Comparison of ENCODE assay signal across 18 mouse cellular contexts in the genomic region with DNA sequence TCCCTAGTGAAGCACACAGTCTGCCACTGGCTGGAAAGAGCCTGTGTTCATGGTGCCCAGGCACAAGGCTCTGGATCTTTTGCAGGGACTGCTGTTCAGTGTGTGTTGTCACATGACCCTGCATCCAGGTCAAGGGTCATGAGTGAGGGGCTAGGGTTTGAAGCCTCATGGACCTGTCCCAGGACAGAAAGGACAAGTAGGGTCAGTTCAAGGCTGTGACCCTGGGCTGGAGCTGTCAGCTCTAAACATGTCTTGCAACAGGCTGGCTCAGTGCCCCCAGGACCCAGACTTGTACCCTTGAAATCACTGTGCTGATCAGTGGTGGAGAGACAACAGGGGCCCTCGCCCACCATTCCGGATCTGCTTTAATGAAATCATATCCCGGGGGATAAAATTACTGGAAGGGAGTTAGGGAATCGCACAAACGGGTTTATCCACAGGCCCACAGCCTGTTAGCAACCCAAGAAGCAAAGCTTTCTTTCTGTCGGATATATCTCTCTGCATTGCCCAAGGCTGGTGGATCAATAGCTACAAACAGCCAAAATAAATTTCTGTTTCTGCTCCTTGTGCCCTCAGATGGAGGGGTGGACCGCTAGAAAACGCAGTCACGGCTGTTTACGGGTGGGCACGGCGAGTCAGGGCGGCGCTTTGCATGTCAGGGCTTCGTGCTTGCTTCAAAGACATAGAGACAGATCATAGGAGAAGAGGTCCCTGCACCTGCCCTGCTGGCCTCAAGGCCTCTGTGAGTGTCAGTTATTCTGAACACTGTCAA. TPM values are rescaled to one million over a fixed set of nuclear protein-coding genes. Genes with fewer than 3 reads are reported as not detected.
DNase-seq lines count a peak whose midpoint lies in the region; ATAC-seq and TF ChIP-seq lines count a peak whose summit lies in the region.
"Had no signal": no experiment of that assay in that cellular context is flagged by ENCODE, and none has a peak within 500 bp of the region (broad histone marks: within the 10 kb centered on the region; RNA-seq: fewer than 3 reads in every experiment).

No protein-coding gene starts in this region.

- H3K27ac ChIP-seq in embryonic facial prominence, embryonic 12.5 days = no peak overlapping the region
- no peak overlapping the region for H3K27ac ChIP-seq in embryonic facial prominence, embryonic 10.5 days (replicated peaks)
- peak overlapping the region; percentile 47; the same call in 1 of the 2 replicates for H3K27ac ChIP-seq in intestine, embryonic 14.5 days (ENCODE audit: low read depth)
- no peak overlapping the region for H3K27ac ChIP-seq in intestine, postnatal 0 days (ENCODE audit: low read depth, low read length)
- peak overlapping the region; percentile 7; the same call in 1 of the 2 replicates for H3K27ac ChIP-seq in thymus, adult 2 months (ENCODE audit: control insufficient read depth, insufficient read depth, low read length)
- H3K27ac ChIP-seq: forebrain, embryonic 15.5 days; hindbrain, embryonic 12.5 days; limb, embryonic 10.5 days; neural tube, embryonic 15.5 days had no signal

- TF ChIP-seq POLR2A in thymus, adult 2 months (IDR thresholded peaks at IDR 0.05; ENCODE audit: control insufficient read depth, extremely low read depth, insufficient read depth, low read length, poor library complexity) = no peak

- DNase-seq in embryonic facial prominence, embryonic 10.5 days (ENCODE audit: low spot score) = no peak
- no peak for DNase-seq in intestine, embryonic 14.5 days (ENCODE audit: low spot score)
- peak; percentile 27 for DNase-seq in thymus, adult 2 months
- DNase-seq in thymus, adult 18-20 months = no peak
- no peak for DNase-seq in retina, embryonic 14.5 days (ENCODE audit: low spot score)
- DNase-seq in adipocyte (ENCODE audit: low spot score) = no peak
- DNase-seq: cerebellum, adult 11-12 months; kidney, adult 2 months; kidney, postnatal 36 days; lung, adult 2 months; right cerebral cortex, adult 18-20 months had no signal

- no peaks in the 10 kb centered on the region for H3K27me3 ChIP-seq in embryonic facial prominence, embryonic 12.5 days
- 0 out of 2 replicates have a peak, but pooled peaks cover 8% of the 10 kb centered on the region for H3K27me3 ChIP-seq in embryonic facial prominence, embryonic 10.5 days (replicated peaks; ENCODE audit: low read depth, poor library complexity, severe bottlenecking)
- H3K27me3 ChIP-seq in intestine, embryonic 14.5 days (replicated peaks; ENCODE audit: control insufficient read depth, insufficient read depth, low read length) = no peaks in the 10 kb centered on the region
- no peaks in the 10 kb centered on the region for H3K27me3 ChIP-seq in intestine, postnatal 0 days (replicated peaks; ENCODE audit: control insufficient read depth, insufficient read depth, low read length)
- H3K27me3 ChIP-seq in thymus, adult 2 months (ENCODE audit: control insufficient read depth, insufficient read depth, low read length) = no peaks in the 10 kb centered on the region
- H3K27me3 ChIP-seq: forebrain, embryonic 15.5 days; hindbrain, embryonic 12.5 days; neural tube, embryonic 15.5 days had no signal

- H3K36me3 ChIP-seq in embryonic facial prominence, embryonic 12.5 days = no peaks in the 10 kb centered on the region
- no peaks in the 10 kb centered on the region for H3K36me3 ChIP-seq in embryonic facial prominence, embryonic 10.5 days (replicated peaks)
- H3K36me3 ChIP-seq in intestine, embryonic 14.5 days (ENCODE audit: control insufficient read depth, insufficient read depth, low read length) = no peaks in the 10 kb centered on the region
- H3K36me3 ChIP-seq in intestine, postnatal 0 days (ENCODE audit: control insufficient read depth, insufficient read depth) = no peaks in the 10 kb centered on the region
- H3K36me3 ChIP-seq in thymus, adult 2 months (ENCODE audit: control insufficient read depth, insufficient read depth, low read length) = no peaks in the 10 kb centered on the region
- H3K36me3 ChIP-seq: forebrain, embryonic 15.5 days; hindbrain, embryonic 12.5 days; limb, embryonic 10.5 days; neural tube, embryonic 15.5 days had no signal

- peak; percentile 35; the same call in 1 of the 2 replicates for ATAC-seq in embryonic facial prominence, embryonic 12.5 days (ENCODE audit: insufficient number of reproducible peaks, insufficient read depth, low FRiP score, low TSS enrichment)
- no peak for ATAC-seq in intestine, embryonic 14.5 days (replicated peaks; ENCODE audit: low FRiP score, low TSS enrichment, low read depth)
- no peak for ATAC-seq in intestine, postnatal 0 days
- ATAC-seq: forebrain, embryonic 15.5 days had no signal

- H3K9me3 ChIP-seq in embryonic facial prominence, embryonic 12.5 days = no peaks in the 10 kb centered on the region
- no peaks in the 10 kb centered on the region for H3K9me3 ChIP-seq in embryonic facial prominence, embryonic 10.5 days
- no peaks in the 10 kb centered on the region for H3K9me3 ChIP-seq in intestine, embryonic 14.5 days (ENCODE audit: control insufficient read depth, low read length)
- no peaks in the 10 kb centered on the region for H3K9me3 ChIP-seq in intestine, postnatal 0 days (ENCODE audit: control insufficient read depth)
- H3K9me3 ChIP-seq: forebrain, embryonic 15.5 days; hindbrain, embryonic 12.5 days; limb, embryonic 10.5 days; neural tube, embryonic 15.5 days had no signal

- peaks cover 25% of the 10 kb centered on the region; the same call in 1 of the 2 replicates for H3K4me1 ChIP-seq in embryonic facial prominence, embryonic 12.5 days
- peaks cover 36% of the 10 kb centered on the region for H3K4me1 ChIP-seq in embryonic facial prominence, embryonic 10.5 days
- H3K4me1 ChIP-seq in intestine, embryonic 14.5 days (replicated peaks; ENCODE audit: control insufficient read depth, insufficient read depth, low read length) = peaks cover 6% of the 10 kb centered on the region
- no peaks in the 10 kb centered on the region for H3K4me1 ChIP-seq in intestine, postnatal 0 days (replicated peaks; ENCODE audit: control insufficient read depth, insufficient read depth, low read length)
- H3K4me1 ChIP-seq in thymus, adult 2 months (replicated peaks; ENCODE audit: control insufficient read depth, insufficient read depth, low read length) = peaks cover 27% of the 10 kb centered on the region
- H3K4me1 ChIP-seq: forebrain, embryonic 15.5 days had no signal

- WGBS in embryonic facial prominence, embryonic 12.5 days = 74% methylated on average over 15 of the region's 15 CpGs
- WGBS in embryonic facial prominence, embryonic 10.5 days = 88% methylated on average over 15 of the region's 15 CpGs
- 90% methylated on average over 15 of the region's 15 CpGs for WGBS in intestine, embryonic 14.5 days
- 87% methylated on average over 15 of the region's 15 CpGs for WGBS in intestine, postnatal 0 days
- WGBS in thymus, adult 2 months = 64% methylated on average over 15 of the region's 15 CpGs

- no peak overlapping the region for H3K4me2 ChIP-seq in embryonic facial prominence, embryonic 12.5 days (replicated peaks)
- no peak overlapping the region for H3K4me2 ChIP-seq in intestine, embryonic 14.5 days (ENCODE audit: low read length)
- no peak overlapping the region for H3K4me2 ChIP-seq in intestine, postnatal 0 days (replicated peaks; ENCODE audit: low read depth)
- H3K4me2 ChIP-seq: forebrain, embryonic 15.5 days; hindbrain, embryonic 12.5 days; neural tube, embryonic 15.5 days had no signal

- H3K9ac ChIP-seq in embryonic facial prominence, embryonic 12.5 days = no peak overlapping the region
- H3K9ac ChIP-seq in intestine, embryonic 14.5 days (ENCODE audit: low read length) = no peak overlapping the region
- no peak overlapping the region for H3K9ac ChIP-seq in intestine, postnatal 0 days (ENCODE audit: low read depth, low read length)
- H3K9ac ChIP-seq: forebrain, embryonic 15.5 days; hindbrain, embryonic 12.5 days; neural tube, embryonic 15.5 days had no signal

- no peak overlapping the region for H3K4me3 ChIP-seq in embryonic facial prominence, embryonic 12.5 days
- H3K4me3 ChIP-seq in embryonic facial prominence, embryonic 10.5 days = no peak overlapping the region
- no peak overlapping the region for H3K4me3 ChIP-seq in intestine, embryonic 14.5 days (ENCODE audit: low read depth, low read length)
- H3K4me3 ChIP-seq in intestine, postnatal 0 days (ENCODE audit: low read depth, low read length) = no peak overlapping the region
- H3K4me3 ChIP-seq in thymus, adult 2 months (ENCODE audit: control insufficient read depth, insufficient read depth, low read length) = no peak overlapping the region
- H3K4me3 ChIP-seq: forebrain, embryonic 15.5 days; hindbrain, embryonic 12.5 days; limb, embryonic 10.5 days; neural tube, embryonic 15.5 days had no signal

- no peak for TF ChIP-seq CTCF in intestine, postnatal 0 days (IDR thresholded peaks at IDR 0.05; ENCODE audit: low read depth)
- TF ChIP-seq CTCF in thymus, adult 2 months (IDR thresholded peaks at IDR 0.05; ENCODE audit: borderline replicate concordance, control insufficient read depth, extremely low read depth, insufficient read depth, low read length, poor library complexity) = no peak

RNA-seq across cellular contexts. Expression of a gene that starts 8.3 kb away (rescaled TPM):
- 0.06 TPM in 1 of 2 replicates, not detected in the other for polyA plus RNA-seq in embryonic facial prominence, embryonic 12.5 days (2016; fragmentation: Nextera tagmentation; extraction: Ambion mirVana)
- polyA plus RNA-seq in embryonic facial prominence, embryonic 10.5 days (2016; fragmentation: Nextera tagmentation; extraction: Ambion mirVana) = not detected in 2 replicates
- 0.15 TPM in 1 of 2 replicates, not detected in the other for polyA plus RNA-seq in intestine, embryonic 14.5 days (2014; fragmentation: Nextera tagmentation; extraction: Ambion mirVana)
- polyA plus RNA-seq in intestine, postnatal 0 days (2015; fragmentation: Nextera tagmentation; extraction: Ambion mirVana) = not detected in 2 replicates
- 0.08 and 0.11 TPM in 2 replicates for polyA plus RNA-seq in thymus, adult 2 months (2012; rRNA removed)
- polyA plus RNA-seq: forebrain, embryonic 15.5 days; kidney, adult 2 months; limb, embryonic 10.5 days; lung, adult 2 months; urinary bladder, adult 2 months had no signal

Comparison
In these comparisons a context has a peak if more than half of its experiments do, and no peak if none do; other contexts are left out.
1. H3K27ac ChIP-seq: peak in intestine, embryonic 14.5 days (single experiment) and thymus, adult 2 months (single experiment); none in embryonic facial prominence, embryonic 12.5 days (single experiment), embryonic facial prominence, embryonic 10.5 days (single experiment) and intestine, postnatal 0 days (single experiment).